Comparison of ENCODE assay signal across 30 mouse cellular contexts in genomic region chr5:32706226-32706780, GRCm38 (mm10).
DNase-seq lines count a peak whose midpoint lies in the region; ATAC-seq lines count a peak whose summit lies in the region.
"Had no signal": no experiment of that assay in that cellular context is flagged by ENCODE, and none has a peak within 500 bp of the region (broad histone marks: within the 10 kb centered on the region; RNA-seq: fewer than 3 reads in every experiment).

No protein-coding gene starts in this region.

- H3K4me3 ChIP-seq in intestine, embryonic 16.5 days (ENCODE audit: low read length): no peak overlapping the region
- H3K4me3 ChIP-seq: embryonic facial prominence, embryonic 12.5 days; embryonic facial prominence, embryonic 15.5 days; gastrocnemius, adult 2 months; heart, embryonic 12.5 days; heart, embryonic 15.5 days; hindbrain, embryonic 10.5 days; hindbrain, embryonic 13.5 days had no signal

- DNase-seq in 3T3-L1 (ENCODE audit: low read depth, low spot score) (peak; percentile 77), ZHBTc4 (ENCODE audit: low read depth, low spot score) (peak; percentile 28)
- DNase-seq in heart, adult 11 months: no peak
- DNase-seq in layer of hippocampus, adult 8-10 months (ENCODE audit: low spot score in 2 of 2): no peak
- DNase-seq: adrenal gland, adult 2 months; adrenal gland, postnatal 14 days; B cell, adult 2 months; cerebellum, adult 11 months; cerebellum, adult 2 months; cerebellum, adult 9-11 months; cerebellum, postnatal 25 days; forebrain, postnatal 0 days; gastrocnemius, adult 2 months; gastrocnemius, postnatal 14 days; heart, adult 18-20 months; heart, postnatal 10 days; heart, postnatal 36 days had no signal

- no peak overlapping the region for H3K9ac ChIP-seq in intestine, embryonic 16.5 days (ENCODE audit: low read depth, low read length)
- H3K9ac ChIP-seq: embryonic facial prominence, embryonic 12.5 days; embryonic facial prominence, embryonic 15.5 days; forebrain, postnatal 0 days; heart, embryonic 12.5 days; heart, embryonic 15.5 days; hindbrain, embryonic 13.5 days had no signal

- H3K4me2 ChIP-seq in intestine, embryonic 16.5 days (ENCODE audit: low read depth, low read length): no peak overlapping the region
- H3K4me2 ChIP-seq: embryonic facial prominence, embryonic 12.5 days; embryonic facial prominence, embryonic 15.5 days; heart, embryonic 12.5 days; heart, embryonic 15.5 days; hindbrain, embryonic 13.5 days had no signal

- no peaks in the 10 kb centered on the region for H3K36me3 ChIP-seq in intestine, embryonic 16.5 days (ENCODE audit: control insufficient read depth, insufficient read depth, low read length)
- H3K36me3 ChIP-seq: embryonic facial prominence, embryonic 12.5 days; embryonic facial prominence, embryonic 15.5 days; G1E; heart, embryonic 12.5 days; heart, embryonic 15.5 days; hindbrain, embryonic 10.5 days; hindbrain, embryonic 13.5 days had no signal

- peak; percentile 88 for ATAC-seq in intestine, embryonic 16.5 days
- no peak for ATAC-seq in activated CD4-positive, CD25-positive, alpha-beta regulatory T cell, adult 4 months
- ATAC-seq: forebrain, embryonic 14.5 days; forebrain, postnatal 0 days; hindbrain, embryonic 16.5 days; inflammation-experienced regulatory T-cells, adult 6 months had no signal

- 0 out of 2 replicates have a peak, but pooled peaks cover 5% of the 10 kb centered on the region for H3K4me1 ChIP-seq in intestine, embryonic 16.5 days (ENCODE audit: control insufficient read depth, insufficient read depth, low read length)
- H3K4me1 ChIP-seq: embryonic facial prominence, embryonic 12.5 days; embryonic facial prominence, embryonic 15.5 days; hindbrain, embryonic 10.5 days; hindbrain, embryonic 13.5 days had no signal

- H3K27ac ChIP-seq in intestine, embryonic 16.5 days (ENCODE audit: low read length): peak overlapping the region; percentile 9; the same call in 1 of the 2 replicates
- H3K27ac ChIP-seq: embryonic facial prominence, embryonic 12.5 days; embryonic facial prominence, embryonic 15.5 days; gastrocnemius, adult 2 months; heart, embryonic 15.5 days; hindbrain, embryonic 10.5 days; hindbrain, embryonic 13.5 days had no signal

- no peaks in the 10 kb centered on the region for H3K27me3 ChIP-seq in intestine, embryonic 16.5 days (replicated peaks; ENCODE audit: control insufficient read depth, insufficient read depth, low read length)
- H3K27me3 ChIP-seq: CH12.LX; embryonic facial prominence, embryonic 12.5 days; embryonic facial prominence, embryonic 15.5 days; heart, embryonic 12.5 days; heart, embryonic 15.5 days; hindbrain, embryonic 13.5 days had no signal

- H3K9me3 ChIP-seq in intestine, embryonic 16.5 days (ENCODE audit: control insufficient read depth, low read length): no peaks in the 10 kb centered on the region
- H3K9me3 ChIP-seq: embryonic facial prominence, embryonic 12.5 days; embryonic facial prominence, embryonic 15.5 days; G1E; heart, embryonic 12.5 days; heart, embryonic 15.5 days; hindbrain, embryonic 10.5 days; hindbrain, embryonic 13.5 days had no signal

- WGBS in intestine, embryonic 16.5 days: 42% methylated on average over 2 of the region's 2 CpGs

Comparison
In these comparisons a context has a peak if more than half of its experiments do, and no peak if none do; other contexts are left out.
1. DNase-seq: peak in 3T3-L1 (single experiment) and ZHBTc4 (single experiment); none in heart, adult 11 months (single experiment) and layer of hippocampus, adult 8-10 months (0 of 2).